Mouse (Mus musculus): Measurements from ENCODE around the gene Dph1. TPM values are rescaled to one million over a fixed set of nuclear protein-coding genes. Genes with fewer than 3 reads are reported as not detected.
"Not testable (repeated sequence)": the region's sequence is repeated elsewhere in the genome, so short reads cannot be mapped to it uniquely, and the experiment has no call there.

The Dph1 gene
- total RNA-seq, 2 experiments from 2014 or later, result 13.9 to 15.6 TPM

DNA sequence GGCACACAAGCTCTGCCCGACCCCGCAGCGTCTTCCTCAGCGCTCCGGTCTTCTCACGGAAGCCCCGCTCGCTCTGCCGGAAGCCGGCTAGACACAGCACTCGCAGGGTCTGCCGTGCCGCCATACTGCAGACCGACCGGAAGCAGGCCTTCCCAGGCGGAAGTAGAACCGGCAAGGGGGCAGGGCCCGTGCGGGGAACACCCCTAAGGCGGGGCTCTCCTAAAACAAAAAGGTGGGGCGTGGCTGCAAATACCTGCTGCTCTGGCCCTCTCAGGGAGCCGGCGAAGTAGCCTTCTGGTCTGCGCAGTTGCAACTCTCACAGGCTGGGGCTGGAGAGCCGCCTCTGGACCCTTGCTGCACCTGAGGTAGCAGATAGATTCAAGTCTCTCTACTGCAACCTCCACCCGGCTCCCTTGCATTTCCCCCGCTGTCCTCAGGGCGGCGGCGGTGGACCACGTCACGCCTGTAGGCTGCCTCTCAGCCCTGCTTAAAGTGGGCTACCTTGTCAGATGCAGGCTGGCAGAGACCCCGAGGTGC, 12.3 kb downstream of the Dph1 start, which contains the start of gene Ovca2:
Ovca2 (minus strand) TSS at position 164 of the 537 bp plus-strand sequence.
- intact Hi-C loops (cut with DNase I), result loop anchor here (1.0 to 10.0 kb wide), 3 partner anchors 113 to 286 kb away; partner anchors contain the start of gene Tlcd2
- peak; percentile 91 to 94 for DNase-seq

- intact Hi-C loops (cut with DNase I), result loop anchor here (1.0 to 10.0 kb wide), 3 partner anchors 113 to 287 kb away; partner anchors contain the start of gene Tlcd2
- DNase-seq, result peak in 1 of 2 experiments; percentile 16
Observed at GRCm38 (mm10) chr11:75178011-75178410, 13.0 kb downstream of the Dph1 start.

DNA sequence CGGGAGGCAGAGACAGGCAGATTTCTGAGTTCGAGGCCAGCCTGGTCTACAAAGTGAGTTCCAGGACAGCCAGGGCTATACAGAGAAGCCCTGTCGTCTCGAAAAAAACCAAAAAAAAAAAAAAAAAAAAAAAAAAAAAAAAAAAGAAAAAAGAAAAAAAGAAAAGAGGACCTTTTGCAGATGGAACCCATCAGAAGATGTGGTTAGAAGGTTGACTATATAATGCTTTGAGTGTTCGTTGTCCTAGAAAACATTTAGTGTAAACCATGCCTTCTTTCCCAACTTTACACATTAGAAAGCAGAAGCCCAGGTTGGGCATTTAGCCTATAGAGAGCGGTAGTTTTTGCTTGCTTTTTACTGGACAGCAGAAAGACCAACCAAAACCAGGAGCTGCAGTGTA, 16.5 kb downstream of the Dph1 start:
- intact Hi-C loops (cut with DNase I), result loop anchor here (10.0 kb wide), 2 partner anchors 220 to 290 kb away; partner anchors contain the start of gene Tlcd2
- not testable (repeated sequence) for DNase-seq

DNA sequence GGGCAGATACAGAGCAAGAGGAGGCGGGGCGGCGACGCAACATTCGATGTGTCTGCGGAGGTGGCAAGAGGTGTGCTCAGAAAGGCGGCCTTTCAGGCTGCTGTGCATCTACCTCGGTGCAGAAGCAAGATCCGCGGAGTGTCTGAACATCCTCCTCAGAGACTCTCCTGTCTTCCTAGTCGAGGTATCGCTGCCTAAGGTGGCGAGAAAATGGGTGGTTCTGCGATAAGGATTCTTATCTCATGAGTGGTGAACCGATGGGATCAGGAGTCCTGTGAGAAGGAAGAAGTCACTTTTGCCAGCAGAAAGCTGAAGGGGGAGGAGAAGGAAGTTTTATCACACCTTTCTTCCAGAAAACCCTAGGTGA, 17.3 kb downstream of the Dph1 start:
- intact Hi-C loops (cut with DNase I), result loop anchor here (10.0 kb wide), 2 partner anchors 221 to 291 kb away; partner anchors contain the start of gene Tlcd2
- no peak for DNase-seq

DNA sequence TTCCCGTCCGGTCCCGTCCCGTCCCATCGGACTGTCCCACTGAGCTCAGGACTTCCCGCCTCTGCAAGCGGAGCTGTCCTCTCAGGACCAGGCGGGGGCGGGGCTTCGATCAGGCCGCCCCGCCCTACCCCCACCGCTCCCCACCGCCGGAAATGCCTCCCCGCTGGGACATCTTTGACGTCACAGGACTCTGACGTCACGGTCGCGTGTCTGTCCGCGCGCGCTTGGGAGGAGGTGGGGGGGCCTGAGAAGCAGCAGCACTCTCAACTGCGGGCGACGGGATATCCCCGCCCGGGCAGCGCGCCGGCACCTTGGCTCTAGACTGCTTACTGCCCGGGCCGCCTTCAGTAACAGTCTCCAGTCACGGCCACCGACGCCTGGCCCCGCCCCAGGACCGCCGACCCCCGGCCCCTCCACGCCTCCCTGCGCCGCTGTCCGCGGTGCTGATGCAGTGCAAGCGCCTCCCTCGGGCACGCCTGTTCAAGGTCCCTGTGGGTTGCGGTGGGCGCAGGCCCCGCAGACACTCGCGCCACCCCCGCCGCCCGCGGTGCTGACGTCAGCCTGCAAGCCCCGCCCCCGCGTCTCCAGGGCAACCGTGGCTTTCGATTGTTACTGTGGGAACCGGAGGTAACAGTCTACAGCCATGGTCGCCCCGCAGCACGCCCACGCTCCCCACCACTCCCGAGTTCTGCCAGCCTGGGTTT, 17.8 kb downstream of the Dph1 start:
- peak; percentile 84 to 91 for DNase-seq
- intact Hi-C loops (cut with DNase I), result loop anchor here (10.0 kb wide), 2 partner anchors 222 to 292 kb away; partner anchors contain the start of gene Tlcd2

DNA sequence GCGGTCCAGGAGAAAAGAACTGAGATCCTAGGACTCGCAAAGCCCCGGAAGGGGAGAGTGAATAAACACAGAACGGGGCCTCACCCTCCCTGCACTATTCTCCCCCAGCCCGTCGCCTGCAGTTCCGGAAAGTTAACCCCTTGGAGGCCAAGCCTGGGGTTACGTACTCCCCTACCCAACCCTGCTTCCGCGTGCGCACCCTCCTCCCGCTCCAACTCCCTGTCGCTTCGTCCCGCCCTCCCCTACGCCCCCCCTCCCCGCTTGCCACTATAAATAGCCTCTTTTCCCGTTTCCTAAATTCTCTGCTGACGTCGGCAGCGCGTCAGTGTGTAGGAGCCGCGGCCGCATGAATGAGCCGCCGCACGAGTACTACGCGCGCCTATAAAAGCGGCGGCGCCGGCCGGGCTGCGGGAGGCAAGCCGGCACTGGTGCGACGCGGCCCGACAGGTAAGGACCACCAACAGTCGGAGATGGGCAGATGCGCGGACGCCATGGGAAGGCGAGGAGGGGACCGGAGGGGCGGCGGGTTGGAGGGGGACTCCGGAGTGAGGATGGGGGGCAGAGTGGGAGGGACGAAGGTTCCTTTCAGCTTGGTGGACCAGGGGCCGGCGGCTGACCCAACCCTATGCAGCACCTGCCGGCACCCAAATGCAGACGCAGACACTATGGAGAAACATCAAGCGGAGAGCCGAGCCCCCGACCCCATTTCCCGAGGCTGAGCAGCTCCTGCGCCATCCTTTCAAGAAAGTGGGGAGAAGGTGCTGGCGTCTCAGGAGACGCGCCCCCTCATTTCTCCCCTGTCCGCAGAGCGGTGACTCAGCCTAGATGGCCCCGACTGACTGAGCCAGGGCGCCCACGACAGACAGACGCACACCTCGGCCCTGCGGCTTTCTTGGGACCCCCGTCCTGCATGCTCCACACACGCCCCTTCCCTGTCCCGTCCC, 18.6 kb downstream of the Dph1 start:
- peak; percentile 21 to 41 for DNase-seq
- intact Hi-C loops (cut with DNase I), result loop anchor here (10.0 kb wide), 2 partner anchors 222 to 292 kb away; partner anchors contain the start of gene Tlcd2

GRCm38 (mm10) chr11:75171186-75171865, 19.7 kb downstream of the Dph1 start:
- intact Hi-C loops (cut with DNase I), result loop anchor here (10.0 kb wide), 2 partner anchors 223 to 293 kb away; partner anchors contain the start of gene Tlcd2
- peak in 1 of 2 experiments; percentile 25 for DNase-seq

GRCm38 (mm10) chr11:75170136-75170751, 20.8 kb downstream of the Dph1 start:
- DNase-seq, result peak; percentile 95 to 97
- intact Hi-C loops (cut with DNase I), result loop anchor here (1.0 to 10.0 kb wide), 3 partner anchors 224 to 295 kb away; partner anchors contain the start of gene Tlcd2

GRCm38 (mm10) chr11:75169405-75170080, 21.5 kb downstream of the Dph1 start, which contains the start of gene Hic1:
Gene Hic1 (minus strand): TSS chr11:75169519.
- DNase-seq, result peak; percentile 36 to 41

DNA sequence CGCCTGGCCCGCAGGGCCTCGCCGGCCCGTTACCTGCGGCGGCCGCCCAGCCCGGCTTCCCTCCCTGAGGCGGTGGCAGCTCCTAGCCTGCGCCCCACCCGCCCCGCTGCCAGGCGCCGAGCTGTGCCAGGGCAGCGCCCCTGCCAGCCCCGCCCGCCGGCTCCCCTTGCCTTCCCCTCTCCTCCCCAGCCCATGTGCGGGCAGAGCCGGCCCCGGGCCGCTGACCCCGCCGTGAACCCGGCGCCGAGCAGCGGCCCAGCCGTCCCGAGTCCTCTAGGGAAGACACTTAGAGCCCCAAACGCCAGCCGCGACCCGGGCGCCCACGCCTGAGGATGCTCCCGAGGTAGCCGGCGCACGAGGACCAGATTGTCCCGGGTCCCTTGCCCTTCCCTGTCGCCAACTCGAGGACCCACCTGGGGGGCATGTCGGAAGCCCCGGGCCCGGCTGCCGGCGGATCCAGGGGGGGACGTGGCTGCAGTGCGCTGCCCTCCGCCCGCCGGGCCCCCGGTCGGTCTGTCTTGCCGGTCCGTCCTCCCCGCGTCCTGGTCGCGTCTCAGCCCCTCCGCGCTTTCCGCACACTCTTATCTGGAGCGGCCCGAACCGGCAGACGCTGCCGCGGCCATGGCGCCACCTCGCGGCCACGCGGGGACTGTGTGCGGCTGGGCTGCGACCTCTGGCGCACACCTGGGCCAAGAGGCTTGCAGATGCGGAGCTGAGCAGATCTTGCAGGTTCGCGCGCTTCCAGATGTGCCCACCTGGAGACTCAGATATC, 22.3 kb downstream of the Dph1 start:
- DNase-seq, result peak; percentile 92 to 94
- intact Hi-C loops (cut with DNase I), result loop anchor here (1.0 to 5.0 kb wide), 2 partner anchors 36 to 187 kb away; no protein-coding TSS in a partner anchor

More at GRCm38 (mm10) chr11:75169405-75170080, 21.5 kb downstream of the Dph1 start, which contains the start of gene Hic1:
- intact Hi-C loops (cut with DNase I), result loop anchor here (1.0 to 10.0 kb wide), 5 partner anchors 37 to 295 kb away; partner anchors contain the start of gene Tlcd2

- intact Hi-C loops (cut with DNase I), result loop anchor here (5.0 kb wide), 1 partner anchor 36 kb away; no protein-coding TSS in a partner anchor
- peak; percentile 71 for DNase-seq
Observed at GRCm38 (mm10) chr11:75167643-75168589, 23.1 kb downstream of the Dph1 start.

GRCm38 (mm10) chr11:75166861-75167642, 24.0 kb downstream of the Dph1 start:
- intact Hi-C loops (cut with DNase I), result loop anchor here (5.0 kb wide), 1 partner anchor 35 kb away; no protein-coding TSS in a partner anchor
- peak; percentile 62 to 69 for DNase-seq

DNA sequence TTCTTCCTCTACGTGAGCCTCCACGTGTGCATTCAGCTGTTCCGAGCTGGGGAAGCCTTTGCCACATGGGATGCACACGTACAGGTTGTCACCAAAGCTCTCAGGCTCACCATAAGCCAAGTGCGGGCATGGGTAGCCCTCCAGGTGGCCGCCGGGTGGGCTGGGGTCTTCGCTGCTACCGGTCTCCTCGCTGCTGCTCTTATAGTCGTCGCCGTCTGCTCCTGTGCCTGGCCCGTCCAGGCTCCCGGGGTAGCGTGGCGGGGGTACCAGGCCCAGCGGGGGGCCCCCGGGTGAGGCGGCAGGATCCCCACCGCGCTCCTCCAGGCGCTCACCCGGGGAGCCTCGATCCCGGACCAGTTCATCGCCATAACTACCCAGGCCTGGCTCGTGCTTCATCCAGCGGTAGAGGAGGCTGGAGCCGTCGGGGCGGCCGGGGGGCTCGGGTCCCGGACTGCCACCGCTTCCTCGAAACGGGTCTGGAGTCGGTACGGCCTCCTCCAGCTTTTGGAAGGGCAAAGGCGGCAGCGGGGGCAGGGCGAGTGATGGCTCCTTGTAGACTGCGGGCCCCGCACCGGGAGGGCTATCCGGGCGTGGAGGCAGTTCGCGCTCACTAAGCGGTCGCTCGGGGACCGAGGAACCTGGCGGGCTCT, 24.7 kb downstream of the Dph1 start:
- intact Hi-C loops (cut with DNase I), result loop anchor here (5.0 kb wide), 1 partner anchor 34 kb away; no protein-coding TSS in a partner anchor
- DNase-seq, result peak; percentile 62

- intact Hi-C loops (cut with DNase I), result loop anchor here (2.0 to 5.0 kb wide), 2 partner anchors 33 to 117 kb away; no protein-coding TSS in a partner anchor
- DNase-seq, result peak; percentile 91 to 92
Observed at GRCm38 (mm10) chr11:75165441-75166192, 25.4 kb downstream of the Dph1 start.

All from heart, postnatal 10 days (tissue).